Mouse (Mus musculus) lung, adult 2 months (tissue): ENCODE data around the gene Sgce.
"Not testable (repeated sequence)": the region's sequence is repeated elsewhere in the genome, so short reads cannot be mapped to it uniquely, and the experiment has no call there.

Experiments used
- CTCF ChIP-seq: fragments of 200-500 bp; IDR thresholded peaks from 2 replicates; pipeline ENCODE4 v1.5.1; 2011; ENCODE audit warnings: mild to moderate bottlenecking, low read length, control low read depth; ENCODE audit not compliant: insufficient read depth
- POLR2A ChIP-seq: fragments of 200-500 bp; IDR thresholded peaks from 2 replicates; pipeline ENCODE4 v1.6.1; 2011; ENCODE audit warnings: low read depth, mild to moderate bottlenecking, control low read depth, low read length, borderline replicate concordance; ENCODE audit errors: extremely low read depth

- TF ChIP-seq CTCF, POLR2A: not testable (repeated sequence)
Observed at GRCm38 (mm10) chr6:4761415-4762142, 14.6 kb upstream of the Sgce start.
